Mouse (Mus musculus): ENCODE measurements around the gene Gak. TPM values are rescaled to one million over a fixed set of nuclear protein-coding genes. Genes with fewer than 3 reads are reported as not detected.

Gene Gak
- polyA plus RNA-seq, 1 experiment from 2014 or later = 62.9 TPM

GRCm38 (mm10) chr5:108658611-108659010, 29.1 kb upstream of the Gak start:
- ATAC-seq (ENCODE audit: insufficient read depth, low FRiP score) = no peak
- Histone ChIP-seq H3K4me2 (ENCODE audit: low read depth, low read length) (no peak overlapping the region), H3K27ac (ENCODE audit: low read length) (no peak overlapping the region), H3K27me3 (ENCODE audit: control insufficient read depth, insufficient read depth, low read length) (no peaks in the 10 kb centered on the region), H3K9me3 (replicated peaks; ENCODE audit: control insufficient read depth, low read length) (no peaks in the 10 kb centered on the region), H3K4me1 (ENCODE audit: control insufficient read depth, insufficient read depth, low read length) (peaks cover 11% of the 10 kb centered on the region), H3K4me3 (replicated peaks; ENCODE audit: low read length) (no peak overlapping the region), H3K9ac (ENCODE audit: low read length) (no peak overlapping the region), H3K36me3 (ENCODE audit: control insufficient read depth, insufficient read depth, low read length) (peaks cover 3% of the 10 kb centered on the region; the same call in 1 of the 2 replicates)
- WGBS = 86% methylated on average over 1 of the region's 1 CpGs

- 74% methylated on average over 5 of the region's 5 CpGs for WGBS
- Histone ChIP-seq H3K4me2 (ENCODE audit: low read depth, low read length) (no peak overlapping the region), H3K9ac (ENCODE audit: low read length) (no peak overlapping the region), H3K36me3 (ENCODE audit: control insufficient read depth, insufficient read depth, low read length) (peaks cover 3% of the 10 kb centered on the region; the same call in 1 of the 2 replicates), H3K4me3 (replicated peaks; ENCODE audit: low read length) (no peak overlapping the region), H3K27ac (ENCODE audit: low read length) (no peak overlapping the region), H3K27me3 (ENCODE audit: control insufficient read depth, insufficient read depth, low read length) (no peaks in the 10 kb centered on the region), H3K4me1 (ENCODE audit: control insufficient read depth, insufficient read depth, low read length) (peaks cover 11% of the 10 kb centered on the region), H3K9me3 (replicated peaks; ENCODE audit: control insufficient read depth, low read length) (no peaks in the 10 kb centered on the region)
- no peak for ATAC-seq (ENCODE audit: insufficient read depth, low FRiP score)
Measured at GRCm38 (mm10) chr5:108657406-108657805, 27.9 kb upstream of the Gak start.

- Histone ChIP-seq H3K36me3 (ENCODE audit: control insufficient read depth, insufficient read depth, low read length) (peaks cover 3% of the 10 kb centered on the region; the same call in 1 of the 2 replicates), H3K9me3 (replicated peaks; ENCODE audit: control insufficient read depth, low read length) (no peaks in the 10 kb centered on the region), H3K27me3 (ENCODE audit: control insufficient read depth, insufficient read depth, low read length) (no peaks in the 10 kb centered on the region), H3K4me2 (ENCODE audit: low read depth, low read length) (no peak overlapping the region), H3K9ac (ENCODE audit: low read length) (no peak overlapping the region), H3K27ac (ENCODE audit: low read length) (no peak overlapping the region), H3K4me1 (ENCODE audit: control insufficient read depth, insufficient read depth, low read length) (peaks cover 11% of the 10 kb centered on the region), H3K4me3 (replicated peaks; ENCODE audit: low read length) (no peak overlapping the region)
- ATAC-seq (ENCODE audit: insufficient read depth, low FRiP score) = no peak
- WGBS = 90% methylated on average over 15 of the region's 15 CpGs
Measured at GRCm38 (mm10) chr5:108655891-108656650, 26.5 kb upstream of the Gak start.

GRCm38 (mm10) chr5:108655381-108655780, 25.8 kb upstream of the Gak start:
- no peak for ATAC-seq (ENCODE audit: insufficient read depth, low FRiP score)
- Histone ChIP-seq H3K4me2 (ENCODE audit: low read depth, low read length) (no peak overlapping the region), H3K4me3 (replicated peaks; ENCODE audit: low read length) (no peak overlapping the region)

GRCm38 (mm10) chr5:108654444-108654990, 25.0 kb upstream of the Gak start:
- Histone ChIP-seq H3K27me3 (ENCODE audit: control insufficient read depth, insufficient read depth, low read length) (no peaks in the 10 kb centered on the region), H3K4me2 (ENCODE audit: low read depth, low read length) (no peak overlapping the region), H3K9me3 (replicated peaks; ENCODE audit: control insufficient read depth, low read length) (no peaks in the 10 kb centered on the region), H3K4me1 (ENCODE audit: control insufficient read depth, insufficient read depth, low read length) (peaks cover 7% of the 10 kb centered on the region), H3K4me3 (replicated peaks; ENCODE audit: low read length) (no peak overlapping the region), H3K9ac (ENCODE audit: low read length) (no peak overlapping the region), H3K36me3 (ENCODE audit: control insufficient read depth, insufficient read depth, low read length) (peaks cover 3% of the 10 kb centered on the region), H3K27ac (ENCODE audit: low read length) (no peak overlapping the region)
- ATAC-seq (ENCODE audit: insufficient read depth, low FRiP score) = no peak
- WGBS = 92% methylated on average over 10 of the region's 10 CpGs

More at GRCm38 (mm10) chr5:108655381-108655780, 25.8 kb upstream of the Gak start:
- 92% methylated on average over 9 of the region's 9 CpGs for WGBS
- Histone ChIP-seq H3K36me3 (ENCODE audit: control insufficient read depth, insufficient read depth, low read length) (peaks cover 3% of the 10 kb centered on the region), H3K27me3 (ENCODE audit: control insufficient read depth, insufficient read depth, low read length) (no peaks in the 10 kb centered on the region), H3K9ac (ENCODE audit: low read length) (no peak overlapping the region), H3K27ac (ENCODE audit: low read length) (no peak overlapping the region), H3K9me3 (replicated peaks; ENCODE audit: control insufficient read depth, low read length) (no peaks in the 10 kb centered on the region), H3K4me1 (ENCODE audit: control insufficient read depth, insufficient read depth, low read length) (peaks cover 11% of the 10 kb centered on the region)

- Histone ChIP-seq H3K4me2 (ENCODE audit: low read depth, low read length) (no peak overlapping the region), H3K4me1 (ENCODE audit: control insufficient read depth, insufficient read depth, low read length) (no peaks in the 10 kb centered on the region), H3K9me3 (replicated peaks; ENCODE audit: control insufficient read depth, low read length) (no peaks in the 10 kb centered on the region), H3K27me3 (ENCODE audit: control insufficient read depth, insufficient read depth, low read length) (no peaks in the 10 kb centered on the region), H3K27ac (ENCODE audit: low read length) (no peak overlapping the region), H3K9ac (ENCODE audit: low read length) (no peak overlapping the region), H3K36me3 (ENCODE audit: control insufficient read depth, insufficient read depth, low read length) (peaks cover 3% of the 10 kb centered on the region), H3K4me3 (replicated peaks; ENCODE audit: low read length) (no peak overlapping the region)
- ATAC-seq (ENCODE audit: insufficient read depth, low FRiP score) = no peak
- 85% methylated on average over 6 of the region's 6 CpGs for WGBS
Measured at GRCm38 (mm10) chr5:108653341-108653740, 23.8 kb upstream of the Gak start.

GRCm38 (mm10) chr5:108651823-108652222, 22.3 kb upstream of the Gak start:
- 50% methylated on average over 1 of the region's 1 CpGs for WGBS
- peaks cover 3% of the 10 kb centered on the region for H3K36me3 ChIP-seq (ENCODE audit: control insufficient read depth, insufficient read depth, low read length)
- no peak overlapping the region for H3K4me2 ChIP-seq (ENCODE audit: low read depth, low read length)
- no peaks in the 10 kb centered on the region for H3K9me3 ChIP-seq (replicated peaks; ENCODE audit: control insufficient read depth, low read length)
- no peaks in the 10 kb centered on the region for H3K27me3 ChIP-seq (ENCODE audit: control insufficient read depth, insufficient read depth, low read length)
- no peaks in the 10 kb centered on the region for H3K4me1 ChIP-seq (ENCODE audit: control insufficient read depth, insufficient read depth, low read length)
- ATAC-seq (ENCODE audit: insufficient read depth, low FRiP score) = no peak
- H3K27ac ChIP-seq (ENCODE audit: low read length) = no peak overlapping the region
- no peak overlapping the region for H3K9ac ChIP-seq (ENCODE audit: low read length)
- H3K4me3 ChIP-seq (replicated peaks; ENCODE audit: low read length) = no peak overlapping the region

GRCm38 (mm10) chr5:108651136-108651720, 21.7 kb upstream of the Gak start:
- no peaks in the 10 kb centered on the region for H3K9me3 ChIP-seq (replicated peaks; ENCODE audit: control insufficient read depth, low read length)
- ATAC-seq (ENCODE audit: insufficient read depth, low FRiP score) = no peak
- peaks cover 3% of the 10 kb centered on the region for H3K36me3 ChIP-seq (ENCODE audit: control insufficient read depth, insufficient read depth, low read length)

GRCm38 (mm10) chr5:108650341-108650740, 20.8 kb upstream of the Gak start:
- 87% methylated on average over 7 of the region's 7 CpGs for WGBS
- H3K36me3 ChIP-seq (ENCODE audit: control insufficient read depth, insufficient read depth, low read length) = peaks cover 3% of the 10 kb centered on the region

More at GRCm38 (mm10) chr5:108651136-108651720, 21.7 kb upstream of the Gak start:
- no peak overlapping the region for H3K4me2 ChIP-seq (ENCODE audit: low read depth, low read length)
- no peak overlapping the region for H3K4me3 ChIP-seq (replicated peaks; ENCODE audit: low read length)
- H3K27me3 ChIP-seq (ENCODE audit: control insufficient read depth, insufficient read depth, low read length) = no peaks in the 10 kb centered on the region
- H3K4me1 ChIP-seq (ENCODE audit: control insufficient read depth, insufficient read depth, low read length) = no peaks in the 10 kb centered on the region
- H3K9ac ChIP-seq (ENCODE audit: low read length) = no peak overlapping the region
- no peak overlapping the region for H3K27ac ChIP-seq (ENCODE audit: low read length)
- 80% methylated on average over 5 of the region's 5 CpGs for WGBS

More at GRCm38 (mm10) chr5:108650341-108650740, 20.8 kb upstream of the Gak start:
- Histone ChIP-seq H3K27ac (ENCODE audit: low read length) (no peak overlapping the region), H3K27me3 (ENCODE audit: control insufficient read depth, insufficient read depth, low read length) (no peaks in the 10 kb centered on the region), H3K4me2 (ENCODE audit: low read depth, low read length) (no peak overlapping the region), H3K9me3 (replicated peaks; ENCODE audit: control insufficient read depth, low read length) (no peaks in the 10 kb centered on the region), H3K4me1 (ENCODE audit: control insufficient read depth, insufficient read depth, low read length) (no peaks in the 10 kb centered on the region), H3K4me3 (replicated peaks; ENCODE audit: low read length) (no peak overlapping the region), H3K9ac (ENCODE audit: low read length) (no peak overlapping the region)
- no peak for ATAC-seq (ENCODE audit: insufficient read depth, low FRiP score)
